Mouse (Mus musculus): ENCODE measurements around the gene Psmc3ip.

Psmc3ip gene

DNA sequence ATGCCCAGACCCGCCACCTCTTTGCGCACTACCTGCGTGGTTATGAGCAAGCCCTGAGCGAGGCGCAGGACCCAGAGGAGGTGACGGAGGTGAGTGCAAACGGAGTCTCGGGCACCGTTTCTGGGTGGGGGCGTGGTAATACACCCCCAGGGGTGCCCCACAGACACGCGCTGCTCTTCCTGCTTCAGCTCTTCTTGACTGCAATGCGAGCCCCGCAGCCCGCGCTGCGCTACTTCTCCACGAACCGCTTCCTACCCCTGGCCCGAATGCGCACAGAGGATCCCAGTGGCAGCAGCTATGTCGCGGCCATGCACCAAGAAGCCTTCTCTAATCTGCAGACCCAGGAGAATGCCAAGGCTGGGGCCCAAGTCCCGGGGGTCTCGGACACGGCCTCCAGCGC is 15.5 kb downstream of the Psmc3ip start:
- in situ Hi-C loops (cut with MseI, MboI), result no loop called here

DNA sequence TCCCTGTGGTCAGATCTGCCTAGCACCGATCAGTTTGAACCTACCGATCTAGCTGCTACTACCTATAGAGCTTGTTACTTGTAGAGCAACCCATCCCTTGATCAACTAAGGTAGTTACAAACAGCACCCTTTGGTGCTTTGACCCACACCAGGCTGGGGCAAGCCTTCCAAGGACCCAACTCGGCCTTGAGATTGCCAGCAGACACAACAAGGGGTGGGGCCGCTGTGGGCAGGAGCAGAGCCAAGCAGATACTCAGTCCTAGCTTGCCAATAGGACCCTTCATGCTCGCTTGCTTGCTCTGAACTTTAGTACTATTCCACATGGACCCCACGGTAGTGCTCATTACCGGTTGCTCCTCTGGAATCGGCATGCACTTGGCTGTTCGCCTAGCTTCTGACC is 17.1 kb downstream of the Psmc3ip start, which contains the start of gene Hsd17b1:
Gene Hsd17b1 (plus strand): TSS at position 291 of the 400 bp plus-strand sequence.
- in situ Hi-C loops (cut with MseI, MboI), result no loop called here

DNA sequence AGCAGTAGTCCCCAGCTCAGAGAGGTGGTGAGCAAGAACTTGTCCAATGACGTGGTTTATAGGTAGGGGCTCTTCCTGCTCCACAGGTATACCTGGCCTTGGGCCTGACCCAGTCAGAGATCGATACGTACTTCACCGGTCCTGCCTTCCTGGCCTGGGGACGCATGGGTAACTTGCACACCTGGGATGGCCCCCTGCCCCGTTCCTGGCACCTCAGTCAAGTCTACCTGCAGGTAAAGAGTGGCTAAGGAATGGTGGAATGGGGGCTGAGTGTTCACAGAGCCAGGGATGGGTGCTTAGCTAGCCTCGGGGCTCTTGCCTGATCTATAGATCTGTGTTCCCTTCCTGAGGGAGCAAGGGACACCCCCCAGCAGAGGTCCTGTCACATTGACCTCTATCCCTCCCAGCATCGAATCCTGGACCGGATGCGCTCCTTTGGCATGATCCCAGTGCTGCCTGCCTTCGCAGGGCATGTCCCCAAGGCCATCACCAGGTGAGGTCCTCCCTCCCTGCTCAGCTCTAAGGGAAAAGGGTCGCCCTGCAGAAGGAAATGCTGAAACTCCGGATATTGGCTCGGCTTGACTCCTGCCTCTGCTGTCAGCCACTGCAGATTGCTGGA is 23.3 kb downstream of the Psmc3ip start:
- in situ Hi-C loops (cut with MseI, MboI), result no loop called here

DNA sequence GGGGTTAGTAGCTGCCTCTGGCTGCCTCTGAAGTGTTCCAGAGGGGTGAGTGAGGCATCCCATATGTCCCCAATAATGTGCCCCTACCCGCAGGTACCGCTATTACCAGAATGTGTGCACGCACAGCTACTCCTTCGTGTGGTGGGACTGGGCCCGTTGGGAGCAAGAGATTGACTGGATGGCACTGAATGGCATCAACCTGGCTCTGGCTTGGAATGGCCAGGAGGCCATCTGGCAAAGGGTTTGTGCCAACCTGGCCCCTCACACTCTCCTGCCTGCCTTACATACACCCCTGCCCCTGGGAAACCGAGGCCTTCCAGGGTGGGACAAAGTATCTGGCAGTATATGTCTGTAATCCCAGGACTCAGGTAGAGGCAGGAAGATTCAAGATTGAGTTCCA is 24.2 kb downstream of the Psmc3ip start:
- in situ Hi-C loops (cut with MseI, MboI), result no loop called here

DNA sequence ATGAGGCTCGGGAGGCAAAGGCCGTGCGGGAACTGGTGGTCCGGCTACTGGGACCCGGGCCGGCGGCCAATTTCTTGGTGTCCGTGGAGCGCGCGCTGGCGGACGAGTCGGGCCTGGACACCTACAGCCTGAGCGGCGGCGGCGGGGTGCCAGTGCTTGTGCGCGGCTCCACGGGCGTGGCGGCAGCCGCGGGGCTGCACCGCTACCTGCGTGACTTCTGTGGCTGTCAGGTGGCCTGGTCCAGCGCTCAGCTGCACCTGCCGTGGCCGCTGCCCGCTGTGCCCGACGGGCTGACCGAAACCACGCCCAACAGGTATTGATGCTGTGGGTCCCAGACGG is 25.1 kb downstream of the Psmc3ip start:
- in situ Hi-C loops (cut with MseI, MboI), result no loop called here

DNA sequence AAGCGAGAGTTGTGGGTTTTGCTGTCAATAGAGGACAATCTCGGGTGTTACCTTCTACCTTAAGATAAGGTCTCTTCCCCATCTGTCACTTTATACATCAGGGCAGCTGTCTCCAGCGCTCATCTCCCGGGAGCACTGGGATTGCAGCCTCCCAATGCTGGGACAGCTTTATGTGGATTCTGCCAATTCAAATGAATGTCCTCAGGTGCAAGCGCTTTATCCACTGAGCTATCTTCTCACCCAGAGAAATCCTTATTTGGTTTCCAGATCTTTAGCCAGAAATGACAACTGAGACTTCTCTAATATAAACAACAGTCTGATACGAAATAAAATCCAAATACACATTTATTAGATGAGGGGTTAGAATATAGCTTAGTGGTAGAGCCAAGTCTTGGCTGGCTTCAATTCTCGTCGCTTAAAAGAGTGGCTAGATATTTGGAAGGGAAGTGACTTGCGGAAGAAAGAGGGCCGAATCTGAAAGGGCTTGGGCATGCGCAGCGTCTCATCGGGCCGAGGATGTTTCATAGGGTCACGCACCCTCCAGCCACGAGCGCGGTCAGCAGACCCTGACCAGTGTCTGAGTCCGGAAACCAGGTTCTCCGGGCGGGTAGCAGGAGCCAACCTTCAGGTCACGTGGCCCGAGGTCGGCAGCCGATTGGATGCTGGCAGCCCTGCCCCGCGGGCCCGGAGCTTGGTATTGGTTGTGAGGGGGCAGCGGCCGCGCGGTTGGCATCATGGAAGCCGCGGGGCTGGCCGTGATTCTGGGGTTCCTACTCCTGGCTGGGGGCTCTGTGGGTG is 25.6 kb downstream of the Psmc3ip start, which contains the start of gene Naglu:
Gene Naglu (plus strand): TSS at position 622 of the 798 bp plus-strand sequence.
- in situ Hi-C loops (cut with MseI, MboI), result loop anchor here in 1 of 2 experiments (5.0 kb wide), 1 partner anchor 87 kb away; no protein-coding TSS in a partner anchor

DNA sequence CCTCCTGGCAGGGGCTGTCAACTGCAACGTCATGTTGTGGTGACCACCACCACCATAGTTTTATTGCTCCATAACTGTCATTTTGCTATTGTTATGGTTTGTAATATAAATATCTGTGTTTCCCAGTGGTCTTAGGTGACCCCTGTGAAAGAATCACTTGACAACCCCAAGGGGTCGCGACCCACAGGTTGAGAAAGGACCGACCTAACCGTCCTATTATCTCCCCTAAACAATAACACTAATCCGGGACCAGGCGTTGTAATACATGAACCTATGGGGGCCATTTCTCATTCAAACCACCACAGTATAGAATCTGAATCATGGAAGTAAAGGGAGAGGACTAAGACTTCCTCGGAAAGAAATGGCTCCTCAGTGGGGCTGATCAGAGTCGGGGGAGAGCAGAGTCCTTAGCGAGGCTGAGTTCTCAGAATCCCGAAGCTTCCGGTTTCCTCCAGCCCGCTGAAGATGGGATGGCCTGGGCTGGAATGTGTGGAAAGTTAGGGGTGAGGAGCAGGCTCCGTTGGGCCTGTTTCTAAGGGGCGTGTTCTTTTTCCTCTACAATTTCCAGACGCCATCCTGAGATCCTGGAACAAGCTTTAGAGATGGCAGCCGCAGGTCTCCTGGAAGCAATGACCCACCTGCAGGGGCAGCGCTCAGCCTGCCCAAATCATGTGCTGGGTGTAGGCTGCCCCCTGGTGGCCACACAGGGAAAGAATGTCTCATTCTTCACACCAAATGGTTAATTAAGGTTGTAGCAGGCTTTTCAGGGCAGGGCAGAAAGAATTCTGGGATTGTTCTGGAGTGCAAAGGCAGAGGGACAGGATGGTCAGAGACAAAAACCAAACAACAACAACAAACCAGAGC is 28.5 kb downstream of the Psmc3ip start:
- in situ Hi-C loops (cut with MseI, MboI), result loop anchor here in 1 of 2 experiments (5.0 kb wide), 1 partner anchor 84 kb away; no protein-coding TSS in a partner anchor

DNA sequence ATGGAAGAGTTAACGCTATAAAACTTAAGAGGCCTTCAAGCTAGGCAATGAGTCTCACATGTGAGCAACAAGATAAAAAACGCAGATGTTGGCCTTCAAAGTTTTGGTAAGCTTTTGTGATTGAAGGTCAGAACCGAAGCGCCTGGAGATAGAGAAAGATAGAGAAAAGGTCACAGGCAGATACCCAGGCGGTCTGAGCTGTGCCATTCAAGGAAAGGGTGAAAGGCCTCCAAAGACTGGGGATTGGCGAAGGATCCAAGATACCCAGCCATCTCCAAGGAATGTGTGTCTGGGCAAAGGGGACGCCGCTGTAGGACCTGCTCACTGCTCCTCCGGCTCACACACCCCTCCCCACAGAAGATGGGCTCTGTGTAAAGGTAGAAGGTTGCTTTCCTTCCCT is 30.2 kb downstream of the Psmc3ip start:
- in situ Hi-C loops (cut with MseI, MboI), result loop anchor here in 1 of 2 experiments (5.0 kb wide), 1 partner anchor 83 kb away; no protein-coding TSS in a partner anchor

DNA sequence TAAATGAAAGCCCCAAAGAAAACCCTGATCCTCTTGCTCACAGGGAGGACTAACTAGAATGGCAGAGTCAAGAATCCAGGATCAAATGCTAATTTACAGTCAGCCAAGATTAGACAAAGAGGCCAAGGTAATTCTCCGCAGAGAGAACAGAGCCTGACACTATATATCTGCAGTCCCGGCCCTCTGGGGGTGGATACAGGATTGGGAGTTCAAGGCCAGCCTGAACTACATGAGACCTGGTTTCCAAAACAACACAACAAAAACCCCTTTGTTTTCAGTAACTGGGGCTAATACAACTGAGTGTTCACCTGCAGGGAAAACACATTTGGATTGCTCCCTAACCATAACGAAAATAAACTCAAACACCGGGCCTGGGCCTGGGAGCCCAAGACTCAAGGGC is 30.8 kb downstream of the Psmc3ip start:
- in situ Hi-C loops (cut with MseI, MboI), result no loop called here

DNA sequence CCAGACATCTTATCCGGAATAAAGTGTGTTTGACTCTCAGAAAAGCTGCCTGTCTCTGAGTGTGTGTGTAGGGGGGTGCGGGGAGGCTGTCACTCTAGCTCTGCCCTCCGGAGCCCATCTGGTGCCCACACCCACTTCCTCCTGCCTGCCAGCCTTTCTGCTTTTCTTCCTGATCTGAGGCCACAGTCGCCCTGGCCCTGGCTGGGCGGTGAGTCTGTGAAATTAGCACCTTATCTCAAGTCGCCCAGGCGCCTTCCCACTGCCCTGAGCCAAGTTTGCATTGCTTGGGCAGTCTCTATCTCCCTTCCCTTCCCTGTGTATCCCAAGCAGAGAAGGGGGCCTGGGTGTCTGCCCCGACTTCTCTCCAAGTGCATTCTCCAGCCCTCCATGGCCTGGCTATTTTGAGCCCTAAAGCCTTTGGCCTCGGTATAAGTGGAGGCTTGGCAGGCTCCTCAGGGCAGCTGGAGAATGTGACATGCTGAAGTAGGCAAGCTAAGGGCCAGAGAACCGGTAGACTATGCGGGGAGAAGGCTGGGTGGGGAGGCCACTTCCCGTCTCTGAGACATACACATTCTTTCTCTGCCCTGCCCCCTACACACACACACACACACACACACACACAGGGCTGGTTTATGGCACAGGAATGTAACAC is 31.4 kb downstream of the Psmc3ip start:
- in situ Hi-C loops (cut with MseI, MboI), result no loop called here

DNA sequence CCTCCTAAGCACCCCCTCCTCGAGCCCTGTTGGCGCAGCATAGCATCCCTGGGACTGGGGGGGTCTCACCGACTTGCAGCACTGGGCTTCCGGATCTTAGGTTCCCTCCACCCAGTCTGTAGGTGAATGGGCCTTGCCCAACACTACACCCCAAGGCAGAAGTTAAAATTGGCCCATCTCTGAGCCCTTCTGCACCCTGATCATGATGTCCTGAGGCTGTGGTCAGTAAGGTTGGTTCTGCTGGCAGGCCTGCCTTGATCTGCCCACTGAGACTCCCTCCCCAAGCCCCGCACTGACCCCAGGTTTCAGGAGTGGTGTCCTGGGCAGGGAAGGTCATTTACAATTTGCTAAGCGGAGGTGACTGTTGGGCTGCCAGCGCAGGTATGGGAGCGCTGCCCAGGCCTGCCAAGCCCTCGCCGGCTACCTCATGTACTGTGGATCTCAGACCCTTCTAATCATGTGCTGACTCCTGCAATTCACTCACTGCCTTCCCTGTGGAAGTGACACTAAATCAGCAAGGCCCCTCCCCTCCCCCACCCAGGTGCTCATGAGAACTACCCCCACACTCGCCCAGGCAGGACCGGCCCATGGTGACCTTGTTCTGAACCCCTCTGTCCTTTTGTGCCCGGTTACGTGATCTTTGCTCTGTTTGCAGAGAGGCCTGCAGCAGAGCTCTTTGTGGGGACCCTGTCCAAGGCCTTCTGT is 32.1 kb downstream of the Psmc3ip start:
- in situ Hi-C loops (cut with MseI, MboI), result no loop called here

DNA sequence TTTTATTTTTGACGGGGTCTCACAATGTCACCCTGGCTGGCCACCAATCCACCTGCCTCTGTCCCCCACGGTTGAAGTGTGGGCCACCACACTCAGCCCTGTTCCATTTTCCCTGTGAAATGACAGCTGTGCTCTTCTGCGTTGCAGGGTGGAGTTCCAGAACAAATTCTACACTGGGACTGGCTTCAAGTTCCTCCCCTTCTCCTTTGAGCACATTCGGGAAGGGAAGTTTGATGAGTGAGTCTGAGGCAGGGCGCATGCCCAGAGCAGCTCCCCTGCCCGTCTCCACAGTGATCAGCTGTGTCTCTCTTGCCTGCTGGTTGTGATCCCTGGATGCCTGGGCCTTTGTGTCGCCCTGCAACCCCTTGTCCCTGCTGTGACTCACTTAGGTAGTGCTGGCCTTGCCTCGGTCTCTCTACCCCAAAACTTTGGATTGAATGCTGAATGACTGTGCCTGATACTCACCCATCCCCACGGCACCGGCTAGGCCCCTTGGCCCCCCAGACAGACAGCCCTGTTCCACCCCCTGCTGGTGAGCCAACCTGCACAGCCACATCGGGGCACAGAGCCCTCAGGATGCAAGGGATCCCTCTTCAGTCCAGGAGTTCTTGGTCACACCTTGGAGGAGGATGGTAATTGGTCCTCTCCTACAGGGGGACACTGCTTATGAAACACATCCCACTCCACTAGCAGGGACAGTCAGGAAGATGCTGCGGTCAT is 32.9 kb downstream of the Psmc3ip start:
- in situ Hi-C loops (cut with MseI, MboI), result no loop called here

DNA sequence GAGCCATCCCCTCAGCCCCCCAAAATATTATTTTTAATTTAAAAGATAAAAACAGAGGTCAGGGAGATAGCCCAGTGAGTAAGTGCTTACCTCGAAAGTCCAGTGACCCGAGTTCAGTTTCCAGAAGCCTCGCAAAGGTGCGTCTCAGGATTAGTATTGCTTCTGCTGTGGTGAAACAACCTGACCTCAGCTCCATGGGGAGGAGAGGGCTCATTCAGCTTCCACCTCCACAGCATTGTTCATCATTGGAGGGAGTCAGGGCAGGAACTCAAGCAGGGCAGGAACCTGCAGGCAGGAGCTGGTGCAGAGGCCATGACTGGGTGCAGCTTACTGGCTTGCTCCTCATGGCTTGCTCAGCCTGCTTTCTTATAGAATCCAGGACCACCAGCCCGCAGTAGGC is 34.2 kb downstream of the Psmc3ip start:
- in situ Hi-C loops (cut with MseI, MboI), result no loop called here

DNA sequence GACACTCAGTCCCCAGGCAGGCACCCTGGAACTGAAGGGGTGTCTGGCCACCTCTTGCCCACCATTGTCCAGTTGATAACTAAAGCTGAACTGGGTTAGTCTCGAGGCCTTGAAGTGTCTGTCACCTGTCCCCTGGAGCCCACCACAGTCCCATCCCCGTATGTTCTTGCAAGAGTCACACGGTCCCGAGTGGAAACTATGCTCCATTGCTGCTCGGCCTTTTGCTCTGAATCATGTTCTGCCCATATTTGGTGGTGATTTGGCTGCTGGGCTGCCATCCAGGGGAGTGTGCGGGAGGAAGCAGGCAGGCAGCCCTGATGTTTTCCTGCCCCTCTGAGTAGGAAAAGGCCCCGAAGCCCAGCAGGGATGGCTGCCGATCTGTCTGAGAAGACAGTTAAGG is 35.1 kb downstream of the Psmc3ip start:
- in situ Hi-C loops (cut with MseI, MboI), result no loop called here

DNA sequence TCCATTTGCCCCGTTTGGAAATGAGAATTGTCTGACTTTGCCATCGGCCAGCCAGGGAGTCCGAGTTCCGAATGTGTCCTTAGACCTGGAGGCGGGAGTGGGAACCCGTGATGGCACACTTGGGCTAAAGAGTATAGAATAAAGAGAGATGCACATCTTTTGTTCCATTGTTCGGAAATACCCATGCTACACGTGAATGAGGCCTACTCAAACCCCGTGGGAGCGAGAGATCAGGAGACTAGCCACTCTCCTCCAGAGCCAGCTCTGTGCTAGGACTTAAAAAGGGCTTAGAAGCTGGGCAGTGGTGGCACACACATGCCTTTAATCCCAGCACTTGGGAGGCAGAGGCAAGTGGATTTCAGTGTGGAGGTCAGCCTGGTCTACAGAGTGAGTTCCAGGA is 35.8 kb downstream of the Psmc3ip start:
- in situ Hi-C loops (cut with MseI, MboI), result loop anchor here in 1 of 2 experiments (5.0 kb wide), 1 partner anchor 77 kb away; no protein-coding TSS in a partner anchor

DNA sequence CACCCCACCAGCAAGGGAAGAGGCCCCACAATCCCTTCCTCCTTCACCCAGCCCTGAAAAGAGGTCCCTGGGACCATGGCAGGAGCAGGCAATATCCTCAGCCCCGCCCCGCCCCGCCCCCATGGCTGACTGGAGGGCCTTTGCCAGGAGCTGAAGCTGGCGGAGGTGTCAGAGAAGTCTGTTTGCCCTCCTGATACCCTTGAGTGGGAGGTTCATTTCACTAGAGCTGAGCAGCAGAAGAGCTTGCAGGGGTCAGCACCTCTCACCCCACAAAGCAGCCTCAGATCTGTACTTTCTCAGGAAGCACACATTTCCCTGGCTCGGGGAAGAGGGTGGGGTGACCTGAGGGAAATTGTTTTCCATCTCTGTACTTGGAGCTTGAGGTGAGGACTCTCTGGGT is 36.5 kb downstream of the Psmc3ip start:
- in situ Hi-C loops (cut with MseI, MboI), result loop anchor here in 1 of 2 experiments (5.0 kb wide), 1 partner anchor 76 kb away; no protein-coding TSS in a partner anchor

DNA sequence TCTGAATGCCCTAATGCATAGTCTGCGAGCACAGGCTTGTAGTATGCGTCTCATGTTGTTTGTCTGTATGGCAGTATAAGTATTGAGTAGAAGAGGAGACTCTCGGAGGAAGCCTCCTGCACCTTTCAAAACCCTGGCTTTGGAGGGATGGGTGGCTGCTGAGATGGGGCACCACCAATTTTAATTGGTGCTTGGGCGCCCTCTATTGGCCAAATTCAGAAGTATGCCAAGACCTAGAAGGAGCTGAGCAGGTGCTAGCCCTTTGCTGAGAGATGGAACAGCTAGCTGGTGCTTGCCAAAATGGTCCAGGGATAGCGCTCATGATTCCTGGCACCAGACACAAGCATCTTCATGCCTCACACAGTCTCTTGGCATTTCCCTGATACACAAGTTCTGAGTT is 37.4 kb downstream of the Psmc3ip start:
- in situ Hi-C loops (cut with MseI, MboI), result loop anchor here in 1 of 2 experiments (5.0 kb wide), 1 partner anchor 76 kb away; no protein-coding TSS in a partner anchor

DNA sequence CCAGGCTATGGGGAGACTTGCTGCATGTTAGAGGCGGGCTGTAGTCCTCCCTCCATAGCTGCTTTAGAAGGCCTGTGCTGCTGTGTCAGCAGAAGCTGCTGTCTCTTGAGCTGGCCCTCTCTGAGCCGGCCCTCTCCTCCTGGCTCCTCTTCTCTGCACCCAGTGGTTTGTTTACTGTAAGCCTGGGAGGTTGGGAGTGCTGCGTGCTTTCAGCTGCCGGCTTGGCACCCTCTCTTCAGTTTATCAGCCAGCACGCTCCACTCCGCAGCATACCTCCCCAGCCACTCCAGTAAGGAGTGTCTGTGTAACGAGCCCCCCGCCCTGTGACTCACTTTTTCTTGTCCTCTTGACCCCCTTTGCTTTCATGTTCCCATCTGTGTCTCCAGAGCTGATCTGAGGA is 38.4 kb downstream of the Psmc3ip start:
- in situ Hi-C loops (cut with MseI, MboI), result loop anchor here in 1 of 2 experiments (5.0 kb wide), 1 partner anchor 75 kb away; no protein-coding TSS in a partner anchor

DNA sequence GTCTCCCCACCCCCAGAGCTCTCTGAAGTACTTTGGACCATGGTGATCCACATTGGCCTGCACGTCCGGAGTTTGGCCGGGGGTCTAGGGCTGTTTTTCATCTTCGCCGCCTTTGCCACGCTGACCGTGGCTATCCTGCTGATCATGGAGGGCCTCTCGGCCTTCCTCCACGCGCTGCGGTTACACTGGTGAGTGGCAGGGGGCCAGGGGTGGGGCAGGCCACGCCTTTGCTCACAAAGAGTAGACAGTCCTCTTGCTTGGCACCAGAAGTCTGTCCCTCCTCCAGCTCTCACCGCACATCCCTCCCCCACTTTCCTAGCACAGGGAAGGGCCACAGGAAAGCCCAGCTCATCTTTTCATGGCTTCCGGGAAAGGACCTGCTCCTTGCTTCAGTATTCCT is 39.8 kb downstream of the Psmc3ip start:
- in situ Hi-C loops (cut with MseI, MboI), result loop anchor here in 1 of 2 experiments (5.0 kb wide), 1 partner anchor 73 kb away; no protein-coding TSS in a partner anchor

DNA sequence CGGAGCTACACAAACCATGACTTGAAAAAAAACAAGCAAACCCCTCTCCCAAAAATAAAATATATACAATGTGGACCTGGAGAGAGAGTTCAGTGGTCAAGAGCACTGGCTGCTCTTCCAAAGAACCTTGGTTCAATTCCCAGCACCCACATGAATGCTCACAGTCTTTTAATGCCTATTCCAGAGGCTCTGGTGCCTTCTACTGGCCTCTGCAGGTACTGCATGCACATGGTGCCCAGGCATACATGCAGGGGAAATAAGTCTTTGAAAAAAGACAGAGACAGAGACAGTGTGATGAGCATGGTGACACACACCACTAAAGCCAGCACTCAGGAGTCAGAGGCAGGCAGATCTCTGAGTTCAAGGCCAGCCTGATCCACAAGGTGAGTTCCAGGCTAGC is 41.3 kb downstream of the Psmc3ip start:
- in situ Hi-C loops (cut with MseI, MboI), result no loop called here
